Mouse (Mus musculus): ENCODE measurements around the gene Tagln.

The Tagln gene

GRCm38 (mm10) chr9:45907078-45907428, 28.8 kb downstream of the Tagln start:
- DNase-seq (ENCODE audit: low read depth, low spot score): no peak

- peak; percentile 79 for DNase-seq (ENCODE audit: low read depth, low spot score)
These were observed 29.3 kb downstream of the Tagln start, which contains the start of the genes Pcsk7 and Rnf214 for GRCm38 (mm10) chr9:45906355-45907077. Pcsk7 (plus strand) TSS chr9:45906497. Rnf214 (minus strand) TSS chr9:45906911.

GRCm38 (mm10) chr9:45905811-45906237, 30.0 kb downstream of the Tagln start:
- DNase-seq (ENCODE audit: low read depth, low spot score): peak; percentile 53

- peak; percentile 83 for DNase-seq (ENCODE audit: low read depth, low spot score)
These were observed 30.7 kb downstream of the Tagln start for GRCm38 (mm10) chr9:45905196-45905595.

- no peak for DNase-seq (ENCODE audit: low read depth, low spot score)
These were observed 42.2 kb downstream of the Tagln start for GRCm38 (mm10) chr9:45893681-45894080.

All from R1 (cell line).